Mouse (Mus musculus) cerebellum, adult 2 months (tissue): ENCODE data around the gene Liph.

Experiments used
- CTCF ChIP-seq: fragments of 200-500 bp; IDR thresholded peaks from 2 replicates; pipeline ENCODE4 v1.5.1; 2011; ENCODE audit warnings: low read depth, mild to moderate bottlenecking, control low read depth, low read length, moderate library complexity, borderline replicate concordance; ENCODE audit not compliant: insufficient read depth
- POLR2A ChIP-seq: fragments of 200-500 bp; IDR thresholded peaks from 2 replicates; pipeline ENCODE4 v1.6.1; 2011; ENCODE audit warnings: low read length, control low read depth, borderline replicate concordance; ENCODE audit not compliant: insufficient read depth

DNA sequence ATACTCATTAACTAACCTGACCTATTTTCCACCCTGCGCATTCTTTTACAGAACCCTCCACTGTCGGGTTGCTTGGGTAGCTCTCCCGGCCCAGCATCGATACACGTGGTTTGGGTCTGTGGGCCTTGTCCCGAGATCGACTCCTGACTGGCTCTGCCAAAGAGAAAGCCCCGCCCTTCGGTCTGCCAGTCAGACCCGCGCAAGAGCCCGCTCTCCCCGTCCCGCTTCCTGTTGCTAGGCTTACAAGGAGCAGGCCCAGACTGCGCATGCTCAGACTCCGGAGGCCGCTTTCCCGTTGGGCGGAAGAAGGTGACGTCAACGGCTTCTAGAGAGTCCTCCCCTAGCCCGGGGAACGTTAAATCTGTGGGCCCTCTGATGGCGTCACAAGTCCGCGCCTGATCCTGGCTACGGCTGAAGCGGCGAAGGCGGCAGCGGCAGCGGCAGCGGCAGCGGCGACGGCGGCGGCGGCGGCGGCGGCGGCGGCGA lies 13.7 kb upstream of the Liph start, which contains the start of gene Senp2:
- TF ChIP-seq CTCF: no peak
- peak; percentile 69; the same call in 1 of the 2 replicates for TF ChIP-seq POLR2A
